Mouse (Mus musculus): Measurements from ENCODE around the gene Acox3.

GRCm38 (mm10) chr5:35538022-35538421 lies 44.8 kb upstream of the Acox3 start:
- no peak for TF ChIP-seq POLR2A (IDR thresholded peaks at IDR 0.05; ENCODE audit: insufficient read depth, low read length)
- TF ChIP-seq CTCF (IDR thresholded peaks at IDR 0.05; ENCODE audit: low read depth, low read length) = no peak
- TF ChIP-seq EP300 (IDR thresholded peaks at IDR 0.05; ENCODE audit: insufficient read depth, low read depth, low read length) = no peak

Measured in ES-Bruce4 (cell line).